Mouse (Mus musculus) liver, postnatal 0 days (tissue): Measurements from ENCODE around the gene Nin.

ENCODE experiments used
- CTCF ChIP-seq: sonication (generic); IDR thresholded peaks from 2 replicates; pipeline ENCODE4 v1.5.1; 2016; ENCODE audit warnings: antibody characterized with exemption, low read depth
- EP300 ChIP-seq: IDR thresholded peaks from 2 replicates; pipeline ENCODE4 v1.6.1; 2016; ENCODE audit warnings: antibody characterized with exemption, low read depth, mild to moderate bottlenecking

DNA sequence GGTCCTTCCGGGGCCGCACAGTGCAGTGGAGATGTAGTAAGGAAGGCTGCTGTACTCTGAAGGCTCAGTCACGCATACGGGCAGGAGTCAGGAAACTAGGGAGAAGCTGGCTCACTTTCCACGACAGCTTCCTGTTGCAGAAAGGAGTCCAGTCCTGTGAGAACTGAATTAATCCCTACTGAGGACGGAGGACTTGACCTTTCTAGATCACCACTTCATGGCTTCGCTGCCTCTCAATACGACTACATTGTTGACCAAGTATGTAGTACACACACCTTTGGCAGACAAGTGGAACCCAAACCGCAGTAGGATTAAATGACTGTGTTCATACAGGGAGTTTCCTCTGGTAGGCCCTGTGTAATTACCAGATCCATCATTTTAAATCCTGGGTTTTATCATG is 24.1 kb upstream of the Nin start:
- TF ChIP-seq CTCF (no peak), EP300 (no peak)
